Comparison of ENCODE assay signal across 8 mouse cellular contexts in the genomic region with DNA sequence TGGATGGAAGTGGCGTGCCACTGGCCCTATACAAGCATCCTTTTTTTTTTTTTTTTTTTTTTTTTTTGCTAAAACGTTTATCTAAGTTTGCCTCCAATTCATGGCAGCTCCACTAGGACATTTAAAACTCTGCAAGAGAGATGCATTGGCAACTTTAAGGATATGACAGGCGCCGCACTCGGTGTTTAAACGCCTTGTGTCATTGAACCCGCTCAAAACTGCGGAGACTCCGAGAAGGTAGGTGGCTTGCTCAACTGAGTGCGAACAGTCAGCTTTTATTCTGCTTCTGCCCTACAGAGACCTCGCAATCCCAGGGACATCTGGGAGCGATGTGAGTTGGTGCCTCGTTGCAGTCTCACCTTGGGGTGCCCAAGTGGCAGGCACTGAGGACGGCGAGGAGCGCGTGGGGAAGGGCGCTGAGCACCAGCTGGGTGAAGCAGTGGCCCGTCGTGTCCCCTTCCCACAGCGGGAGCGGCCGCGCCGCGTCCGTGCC. TPM values are rescaled to one million over a fixed set of nuclear protein-coding genes. Genes with fewer than 3 reads are reported as not detected.
DNase-seq lines count a peak whose midpoint lies in the region; ATAC-seq lines count a peak whose summit lies in the region.

No protein-coding gene starts in this region.

- ATAC-seq in kidney, embryonic 14.5 days (ENCODE audit: low FRiP score, low TSS enrichment) = no peak
- no peak for ATAC-seq in midbrain, embryonic 13.5 days

- peak overlapping the region; percentile 79 for H3K9ac ChIP-seq in kidney, embryonic 14.5 days (ENCODE audit: low read depth, low read length)
- H3K9ac ChIP-seq in midbrain, embryonic 13.5 days (replicated peaks) = peak overlapping the region; percentile 82

- 4% methylated on average over 27 of the region's 27 CpGs for WGBS in kidney, embryonic 14.5 days
- WGBS in hindbrain, embryonic 10.5 days = 4% methylated on average over 27 of the region's 27 CpGs
- 4% methylated on average over 27 of the region's 27 CpGs for WGBS in midbrain, embryonic 13.5 days

- H3K27me3 ChIP-seq in kidney, embryonic 14.5 days (ENCODE audit: control insufficient read depth, insufficient read depth, low read length) = no peaks in the 10 kb centered on the region
- H3K27me3 ChIP-seq in hindbrain, embryonic 10.5 days (ENCODE audit: insufficient read depth, poor library complexity, severe bottlenecking) = no peaks in the 10 kb centered on the region
- no peaks in the 10 kb centered on the region for H3K27me3 ChIP-seq in midbrain, embryonic 13.5 days

- H3K4me2 ChIP-seq in kidney, embryonic 14.5 days (replicated peaks; ENCODE audit: low read depth, low read length) = peak overlapping the region; percentile 86
- H3K4me2 ChIP-seq in midbrain, embryonic 13.5 days (replicated peaks) = peak overlapping the region; percentile 77

- H3K9me3 ChIP-seq in kidney, embryonic 14.5 days (ENCODE audit: control insufficient read depth, low read length) = no peaks in the 10 kb centered on the region
- H3K9me3 ChIP-seq in hindbrain, embryonic 10.5 days = no peaks in the 10 kb centered on the region
- H3K9me3 ChIP-seq in midbrain, embryonic 13.5 days = no peaks in the 10 kb centered on the region

- H3K4me3 ChIP-seq in kidney, embryonic 14.5 days (ENCODE audit: low read length) = peak overlapping the region; percentile 75
- peak overlapping the region; percentile 79 for H3K4me3 ChIP-seq in hindbrain, embryonic 10.5 days
- H3K4me3 ChIP-seq in midbrain, embryonic 13.5 days (replicated peaks) = peak overlapping the region; percentile 70

- peak overlapping the region; percentile 68; the same call in 1 of the 2 replicates for H3K27ac ChIP-seq in kidney, embryonic 14.5 days (ENCODE audit: low read depth, low read length)
- H3K27ac ChIP-seq in hindbrain, embryonic 10.5 days = peak overlapping the region; percentile 92
- peak overlapping the region; percentile 93 for H3K27ac ChIP-seq in midbrain, embryonic 13.5 days

- 0 out of 2 replicates have a peak, but pooled peaks cover 3% of the 10 kb centered on the region for H3K4me1 ChIP-seq in kidney, embryonic 14.5 days (ENCODE audit: control insufficient read depth, insufficient read depth, low read length)
- H3K4me1 ChIP-seq in hindbrain, embryonic 10.5 days (replicated peaks) = peaks cover 19% of the 10 kb centered on the region
- H3K4me1 ChIP-seq in midbrain, embryonic 13.5 days (replicated peaks) = peaks cover 15% of the 10 kb centered on the region

- no peak for DNase-seq in kidney, postnatal 14 days
- peak; percentile 34 for DNase-seq in R1 (ENCODE audit: low read depth, low spot score)
- no peak for DNase-seq in hindbrain, embryonic 10.5 days (ENCODE audit: low spot score)
- no peak for DNase-seq in adrenal gland, adult (ENCODE audit: inconsistent age in 2 of 2, low spot score in 1 of 2)
- no peak for DNase-seq in spleen, adult 18-20 months
- no peak for DNase-seq in urinary bladder, postnatal 4 days (ENCODE audit: low spot score in 2 of 2)

- H3K36me3 ChIP-seq in kidney, embryonic 14.5 days (ENCODE audit: control insufficient read depth, insufficient read depth, low read length) = no peaks in the 10 kb centered on the region
- H3K36me3 ChIP-seq in hindbrain, embryonic 10.5 days = peaks cover 21% of the 10 kb centered on the region
- H3K36me3 ChIP-seq in midbrain, embryonic 13.5 days = peaks cover 18% of the 10 kb centered on the region

RNA-seq across cellular contexts. Expression of gene Abcc10, which starts 0.7 kb away (rescaled TPM):
- polyA plus RNA-seq in kidney, embryonic 14.5 days (2014; fragmentation: Nextera tagmentation; extraction: Ambion mirVana) = 3.5 and 4.6 TPM in 2 replicates
- 6.6 and 7.6 TPM in 2 replicates for polyA plus RNA-seq in hindbrain, embryonic 10.5 days (2016; fragmentation: Nextera tagmentation; extraction: Ambion mirVana)
- 9.1 and 9.8 TPM in 2 replicates for polyA plus RNA-seq in midbrain, embryonic 13.5 days (2015; fragmentation: Nextera tagmentation; extraction: Ambion mirVana)

RNA-seq across cellular contexts. Expression of gene Dlk2, which starts 30.2 kb away (rescaled TPM):
- polyA plus RNA-seq in kidney, embryonic 14.5 days (2014; fragmentation: Nextera tagmentation; extraction: Ambion mirVana) = not detected in 2 replicates
- 1.4 and 1.5 TPM in 2 replicates for polyA plus RNA-seq in hindbrain, embryonic 10.5 days (2016; fragmentation: Nextera tagmentation; extraction: Ambion mirVana)
- polyA plus RNA-seq in midbrain, embryonic 13.5 days (2015; fragmentation: Nextera tagmentation; extraction: Ambion mirVana) = 7.3 and 7.5 TPM in 2 replicates

RNA-seq across cellular contexts. Expression of gene Tjap1, which starts 44.6 kb away (rescaled TPM):
- polyA plus RNA-seq in kidney, embryonic 14.5 days (2014; fragmentation: Nextera tagmentation; extraction: Ambion mirVana) = 38.5 and 39.4 TPM in 2 replicates
- 60.1 and 67.3 TPM in 2 replicates for polyA plus RNA-seq in hindbrain, embryonic 10.5 days (2016; fragmentation: Nextera tagmentation; extraction: Ambion mirVana)
- polyA plus RNA-seq in midbrain, embryonic 13.5 days (2015; fragmentation: Nextera tagmentation; extraction: Ambion mirVana) = 31.3 and 37.2 TPM in 2 replicates

RNA-seq across cellular contexts. Expression of gene Zfp318, which starts 56.1 kb away (rescaled TPM):
- 12.1 and 18.3 TPM in 2 replicates for polyA plus RNA-seq in kidney, embryonic 14.5 days (2014; fragmentation: Nextera tagmentation; extraction: Ambion mirVana)
- 10.5 and 12.6 TPM in 2 replicates for polyA plus RNA-seq in hindbrain, embryonic 10.5 days (2016; fragmentation: Nextera tagmentation; extraction: Ambion mirVana)
- 14.4 and 16.6 TPM in 2 replicates for polyA plus RNA-seq in midbrain, embryonic 13.5 days (2015; fragmentation: Nextera tagmentation; extraction: Ambion mirVana)
